Mouse (Mus musculus): ENCODE measurements around the gene Twsg1.

DNA sequence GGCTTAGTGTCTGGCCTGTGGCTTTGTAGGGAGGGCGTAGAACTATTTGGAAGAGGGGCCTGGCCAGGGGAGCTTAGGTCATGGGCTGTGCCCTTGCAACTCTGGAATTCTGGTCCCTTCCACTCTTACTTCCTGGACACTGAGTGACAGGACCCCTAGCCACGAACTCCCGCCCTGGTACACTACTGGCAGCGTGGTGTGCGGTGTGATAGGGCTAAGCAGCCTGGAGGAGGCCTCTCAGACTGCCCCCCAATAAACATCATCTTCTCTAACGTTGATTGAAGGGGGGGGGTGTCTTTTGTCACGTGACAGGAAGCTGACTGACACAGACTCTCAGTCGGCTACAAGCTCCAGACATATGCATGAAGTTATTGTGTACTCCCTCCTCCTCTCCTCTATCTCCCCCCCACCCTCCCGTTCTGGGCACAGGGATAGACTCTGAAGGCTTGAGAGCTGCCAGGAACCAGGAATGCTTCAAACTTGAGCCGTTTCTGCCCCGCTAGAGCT is 44.1 kb downstream of the Twsg1 start:
- TF ChIP-seq CTCF (IDR thresholded peaks at IDR 0.05; ENCODE audit: low read depth), result no peak
- no peak for TF ChIP-seq EP300 (IDR thresholded peaks at IDR 0.05; ENCODE audit: low read depth)

Data from liver, embryonic 14.5 days (tissue).